Mouse (Mus musculus) adrenal gland, postnatal 0 days (tissue): ENCODE results near the gene Olfr516. TPM values are rescaled to one million over a fixed set of nuclear protein-coding genes. Genes with fewer than 3 reads are reported as not detected.

ENCODE experiments used
- polyA plus RNA-seq: library from polyadenylated mRNA; unstranded; fragments of >200 nt; fragmentation: Nextera tagmentation; extraction: Ambion mirVana; gene quantifications from 2 replicates; pipeline ENCODE4 v1.2.1, GENCODE M21; 2015

Olfr516 gene
- not detected in 2 replicates for polyA plus RNA-seq

DNA sequence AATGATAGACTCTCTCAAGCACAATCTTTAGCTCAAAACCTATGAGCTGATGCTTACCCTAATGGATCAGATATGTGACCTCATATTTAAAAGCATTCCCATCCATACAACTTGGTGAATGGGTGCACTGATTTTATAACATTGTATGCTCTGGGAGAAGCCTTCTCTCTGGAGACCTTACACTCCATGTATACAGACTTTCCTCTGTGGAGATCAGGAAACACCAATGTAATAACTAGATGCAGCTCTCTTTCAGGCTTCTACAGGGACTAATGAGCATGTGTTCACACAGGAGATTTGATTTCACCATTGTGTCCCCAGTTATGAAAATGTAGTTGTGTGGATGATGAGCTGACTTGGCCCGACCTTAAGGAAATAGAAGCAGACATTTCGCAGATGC lies at the start of gene Olfr516:
Gene Olfr516 (minus strand): TSS at position 101 of the 400 bp plus-strand sequence.

DNA sequence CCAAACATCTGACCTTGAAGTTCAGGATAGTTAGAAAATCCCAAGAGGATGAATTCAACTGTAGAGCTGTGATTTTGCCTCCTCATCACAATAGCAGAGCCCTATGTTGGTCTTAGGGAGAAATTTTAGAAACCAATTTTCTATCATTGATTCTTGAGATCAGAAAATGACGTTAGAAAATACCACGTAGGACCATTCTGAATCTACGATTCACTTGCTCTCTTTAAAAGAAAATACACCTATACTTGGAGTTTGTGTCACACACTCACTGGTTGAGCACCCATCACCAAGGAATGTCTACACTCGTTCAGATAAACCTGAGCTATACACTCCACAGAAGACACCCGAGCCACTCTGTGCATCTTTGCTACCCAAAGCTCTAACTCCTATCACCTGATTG lies 44.0 kb upstream of the Olfr516 start, which contains the start of gene Olfr519:
Gene Olfr519 (minus strand): TSS at position 101 of the 400 bp plus-strand sequence.

DNA sequence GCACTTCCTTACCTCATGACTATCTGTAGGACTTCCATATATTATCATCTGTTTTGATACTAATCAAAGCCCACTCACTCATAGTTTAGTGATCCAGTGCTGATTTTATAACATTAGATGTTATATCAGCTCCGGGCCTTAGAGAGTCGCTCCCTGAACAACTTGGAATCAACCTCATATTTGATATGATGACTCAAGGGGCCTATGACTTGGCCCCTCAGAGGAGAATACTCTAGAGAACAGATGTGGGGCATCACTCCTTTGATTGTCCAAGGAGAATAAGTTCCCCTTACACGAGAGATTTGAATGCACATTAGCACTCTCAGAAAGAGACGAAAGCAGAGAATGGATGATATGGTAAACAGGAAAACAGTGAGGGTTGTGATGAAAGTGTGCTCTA lies 34.6 kb upstream of the Olfr516 start, which contains the start of gene Olfr518:
Gene Olfr518 (minus strand): TSS at position 101 of the 400 bp plus-strand sequence.

DNA sequence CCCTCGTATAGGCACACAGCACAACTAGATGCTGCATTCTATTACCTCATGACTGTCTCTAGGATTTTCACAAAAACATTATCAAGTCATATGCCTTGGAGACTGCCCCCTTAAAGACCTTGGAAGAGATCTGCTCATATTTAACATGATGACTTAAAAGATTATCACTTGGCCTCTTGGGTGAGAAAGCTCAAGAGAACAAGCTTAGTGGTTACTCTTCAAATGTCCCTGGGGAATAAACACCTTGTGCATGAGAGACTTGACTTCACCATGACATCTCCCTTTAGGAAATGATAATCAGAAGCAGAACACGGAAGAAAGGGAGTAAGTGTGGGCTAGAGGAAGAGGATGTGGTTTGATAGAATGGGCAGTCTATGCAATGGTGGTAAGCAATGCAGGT lies 21.9 kb upstream of the Olfr516 start, which contains the start of gene Olfr517:
Gene Olfr517 (minus strand): TSS at position 101 of the 400 bp plus-strand sequence.

DNA sequence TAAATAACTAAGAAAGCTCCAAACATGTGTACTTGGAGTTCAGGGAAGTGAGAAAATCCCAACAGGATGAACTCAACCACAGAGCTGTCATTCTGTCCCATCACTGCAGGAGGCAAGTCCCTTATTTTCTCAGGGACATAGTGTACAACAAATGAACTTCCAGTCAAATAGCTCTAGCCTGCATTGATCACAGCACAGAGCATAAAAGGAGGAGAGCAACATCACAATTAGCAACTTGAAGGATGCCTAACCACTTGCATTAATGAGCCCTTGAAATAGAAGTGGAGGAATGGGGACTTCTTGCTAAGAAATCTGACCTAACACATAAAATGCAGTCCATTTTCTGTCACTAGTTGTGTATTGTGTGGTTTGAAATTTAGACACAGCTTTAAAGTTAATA lies 24.4 kb downstream of the Olfr516 start, which contains the start of gene Olfr514:
Gene Olfr514 (minus strand): TSS at position 101 of the 400 bp plus-strand sequence.

Other genes starting within 250 kb of the Olfr516 start
- gene Olfr506, start 239.7 kb downstream of the Olfr516 start, polyA plus RNA-seq = not detected in 2 replicates
- gene Olfr507, start 228.7 kb downstream of the Olfr516 start, polyA plus RNA-seq = not detected in 2 replicates
- not detected in 2 replicates for gene Olfr508, start 220.5 kb downstream of the Olfr516 start, polyA plus RNA-seq
- not detected in 2 replicates for gene Olfr509, start 198.6 kb downstream of the Olfr516 start, polyA plus RNA-seq
- not detected in 2 replicates for gene Olfr510, start 184.1 kb downstream of the Olfr516 start, polyA plus RNA-seq
- gene Olfr512, start 137.2 kb downstream of the Olfr516 start, polyA plus RNA-seq = not detected in 2 replicates
- gene Olfr513, start 99.6 kb downstream of the Olfr516 start, polyA plus RNA-seq = not detected in 2 replicates
- gene Olfr514, start 24.5 kb downstream of the Olfr516 start, polyA plus RNA-seq = not detected in 2 replicates
- not detected in 2 replicates for gene Olfr517, start 21.9 kb upstream of the Olfr516 start, polyA plus RNA-seq
- not detected in 2 replicates for gene Olfr518, start 34.5 kb upstream of the Olfr516 start, polyA plus RNA-seq
- gene Olfr519, start 43.9 kb upstream of the Olfr516 start, polyA plus RNA-seq = not detected in 2 replicates
- gene Nlrp10, start 79.6 kb upstream of the Olfr516 start, polyA plus RNA-seq = 0.03 and 0.29 TPM in 2 replicates
- gene Eif3f, start 83.9 kb upstream of the Olfr516 start, polyA plus RNA-seq = 64.8 and 79.2 TPM in 2 replicates
- 7.3 and 17.2 TPM in 2 replicates for gene Tub, start 99.8 kb upstream of the Olfr516 start, polyA plus RNA-seq
- gene Ric3, start 232.8 kb upstream of the Olfr516 start, polyA plus RNA-seq = 10.5 and 24.5 TPM in 2 replicates